Mouse (Mus musculus) MEL (cell line): ENCODE results near the gene Fgf16.

Experiments used
- MAFK ChIP-seq: IDR thresholded peaks from 2 replicates; pipeline ENCODE4 v1.6.1; 2011; ENCODE audit warnings: low read depth, mild to moderate bottlenecking, low read length, improper control_type of control experiment, borderline replicate concordance
- POLR2A ChIP-seq, 2 experiments: IDR thresholded peaks; 2 replicates each; pipeline ENCODE4 v1.6.1; 2011 to 2012; ENCODE audit warnings: low read length in 2 of 2, mild to moderate bottlenecking in 2 of 2, control low read depth in 1 of 2, improper control_type of control experiment in 1 of 2, low read depth in 1 of 2, moderate library complexity in 1 of 2; ENCODE audit not compliant: control insufficient read depth in 1 of 2, insufficient read depth in 1 of 2, poor library complexity in 1 of 2

DNA sequence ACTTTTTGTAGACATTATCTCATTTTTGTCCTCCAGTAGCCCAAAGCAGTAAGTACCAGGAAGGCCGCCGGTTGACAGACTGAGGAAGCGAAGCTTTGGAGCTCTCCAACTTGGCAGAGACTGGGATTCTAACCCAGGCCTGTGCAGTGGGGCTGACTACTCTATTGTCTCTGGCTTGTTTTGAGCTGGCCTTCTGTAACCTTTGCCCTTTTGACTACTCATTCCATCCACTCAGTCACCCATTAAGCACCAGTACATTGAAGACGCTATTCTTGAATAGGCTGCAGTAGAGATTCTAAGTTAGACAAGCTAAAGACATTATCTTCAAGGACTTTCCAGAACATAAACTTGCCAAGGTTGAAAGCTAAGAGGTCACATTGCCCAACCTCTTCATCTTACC, 49.3 kb upstream of the Fgf16 start:
- TF ChIP-seq MAFK (no peak), POLR2A (IDR thresholded peaks at IDR 0.05; ENCODE audit: control insufficient read depth in 1 of 2, insufficient read depth in 1 of 2, low read depth in 1 of 2, low read length in 2 of 2, poor library complexity in 1 of 2) (no peak)
